Mouse (Mus musculus) MEL (cell line): ENCODE data around the gene Myo1a. TPM values are rescaled to one million over a fixed set of nuclear protein-coding genes. Genes with fewer than 3 reads are reported as not detected.
A peak's percentile ranks its signal among the peaks of the same experiment; 100 is the strongest.

ENCODE experiments used
- DNase-seq: peaks from one replicate; pipeline ENCODE4 v3.0.0; 2011; ENCODE audit warnings: low read depth, low spot score
- H3K27ac ChIP-seq: 2 replicates; pipeline ENCODE4 v1.5.1; 2012; ENCODE audit warnings: low read depth, mild to moderate bottlenecking, control low read depth, low read length, moderate library complexity; ENCODE audit not compliant: control insufficient read depth
- H3K27me3 ChIP-seq, 2 experiments: fragments of 150-350 bp in 1 of 2; sonication (generic) in 1 of 2; 2 replicates each; pipeline ENCODE4 v1.6.1; 2012; ENCODE audit warnings: low read length in 2 of 2, mild to moderate bottlenecking in 2 of 2, improper control_type of control experiment in 1 of 2, moderate library complexity in 1 of 2; ENCODE audit not compliant: insufficient read depth in 2 of 2, control insufficient read depth in 1 of 2
- H3K36me3 ChIP-seq, 2 experiments: 2 replicates each; pipeline ENCODE4 v1.6.1; 2012 to 2014; ENCODE audit warnings: low read length in 2 of 2, improper control_type of control experiment in 1 of 2, inconsistent platforms in 1 of 2, mild to moderate bottlenecking in 1 of 2; ENCODE audit not compliant: insufficient read depth in 2 of 2, control insufficient read depth in 1 of 2
- H3K4me1 ChIP-seq, 2 experiments: fragments of 150-350 bp in 1 of 2; sonication (generic) in 1 of 2; 2 replicates each; pipeline ENCODE4 v1.6.1; 2012; ENCODE audit warnings: low read length in 2 of 2, improper control_type of control experiment in 1 of 2, mild to moderate bottlenecking in 1 of 2; ENCODE audit not compliant: insufficient read depth in 2 of 2, control insufficient read depth in 1 of 2
- H3K4me3 ChIP-seq, 2 experiments: fragments of 150-350 bp in 1 of 2; sonication (generic) in 1 of 2; 2 replicates each; pipeline ENCODE4 v1.5.1; 2012; ENCODE audit warnings: low read depth in 2 of 2, low read length in 2 of 2, mild to moderate bottlenecking in 2 of 2, moderate library complexity in 2 of 2, control low read depth in 1 of 2, improper control_type of control experiment in 1 of 2; ENCODE audit not compliant: control insufficient read depth in 1 of 2, insufficient read depth in 1 of 2
- H3K79me2 ChIP-seq: 2 replicates; pipeline ENCODE4 v1.6.1; 2012; ENCODE audit warnings: mild to moderate bottlenecking, low read length, moderate library complexity; ENCODE audit not compliant: control insufficient read depth, poor library complexity, insufficient read depth
- H3K9ac ChIP-seq: 2 replicates; pipeline ENCODE4 v1.6.1; 2012; ENCODE audit warnings: low read depth, mild to moderate bottlenecking, control low read depth, low read length, moderate library complexity; ENCODE audit not compliant: control insufficient read depth, poor library complexity, severe bottlenecking
- H3K9me3 ChIP-seq: fragments of 150-350 bp; sonication (generic); replicated peaks from 2 replicates; pipeline ENCODE4 v1.6.1; 2012; ENCODE audit warnings: mild to moderate bottlenecking, low read length, improper control_type of control experiment, moderate library complexity; ENCODE audit not compliant: insufficient read depth
- BHLHE40 ChIP-seq: IDR thresholded peaks from 2 replicates; pipeline ENCODE4 v1.6.1; 2012; ENCODE audit warnings: low read depth, mild to moderate bottlenecking, inconsistent platforms, low read length, improper control_type of control experiment, borderline replicate concordance
- CHD1 ChIP-seq: IDR thresholded peaks from 2 replicates; pipeline ENCODE4 v1.6.1; 2012; ENCODE audit warnings: low read depth, mild to moderate bottlenecking, inconsistent platforms, low read length, improper control_type of control experiment
- CHD2 ChIP-seq: IDR thresholded peaks from 2 replicates; pipeline ENCODE4 v1.6.1; 2011; ENCODE audit warnings: low read length, improper control_type of control experiment
- CTCF ChIP-seq, 3 experiments: IDR thresholded peaks in 2 of 3; conservative IDR thresholded peaks in 1 of 3; 2 replicates each; pipeline ENCODE4 v1.5.1; 2011 to 2012; ENCODE audit warnings: low read length in 3 of 3, low read depth in 2 of 3, mild to moderate bottlenecking in 2 of 3, improper control_type of control experiment in 1 of 3, inconsistent platforms in 1 of 3, mixed read lengths in 1 of 3, moderate library complexity in 1 of 3; ENCODE audit not compliant: control insufficient read depth in 1 of 3, insufficient read depth in 1 of 3, poor library complexity in 1 of 3, severe bottlenecking in 1 of 3
- ELF1 ChIP-seq: IDR thresholded peaks from 2 replicates; pipeline ENCODE4 v1.6.1; 2014; ENCODE audit warnings: low read depth, mild to moderate bottlenecking, inconsistent platforms, low read length, improper control_type of control experiment, moderate library complexity
- EP300 ChIP-seq, 2 experiments: IDR thresholded peaks; 2 replicates each; pipeline ENCODE4 v1.6.1; 2011; ENCODE audit warnings: improper control_type of control experiment in 2 of 2, low read length in 2 of 2, low read depth in 1 of 2, mild to moderate bottlenecking in 1 of 2
- ETS1 ChIP-seq: IDR thresholded peaks from 2 replicates; pipeline ENCODE4 v1.6.1; 2012; ENCODE audit warnings: low read depth, mild to moderate bottlenecking, inconsistent platforms, low read length, improper control_type of control experiment, moderate library complexity
- GABPA ChIP-seq: IDR thresholded peaks from 2 replicates; pipeline ENCODE4 v1.6.1; 2012; ENCODE audit warnings: low read depth, mild to moderate bottlenecking, inconsistent platforms, low read length, improper control_type of control experiment, moderate library complexity
- GATA1 ChIP-seq: IDR thresholded peaks from 2 replicates; pipeline ENCODE4 v1.6.1; 2011; ENCODE audit warnings: low read depth, low read length, improper control_type of control experiment
- HCFC1 ChIP-seq: IDR thresholded peaks from 2 replicates; pipeline ENCODE4 v1.6.1; 2012; ENCODE audit warnings: low read depth, mild to moderate bottlenecking, inconsistent platforms, low read length, improper control_type of control experiment, moderate library complexity
- KAT2A ChIP-seq: conservative IDR thresholded peaks from 2 replicates; pipeline ENCODE4 v1.6.1; 2012; ENCODE audit warnings: low read depth, low read length, improper control_type of control experiment, inconsistent platforms
- MAFK ChIP-seq: IDR thresholded peaks from 2 replicates; pipeline ENCODE4 v1.6.1; 2011; ENCODE audit warnings: low read depth, mild to moderate bottlenecking, low read length, improper control_type of control experiment, borderline replicate concordance
- MAZ ChIP-seq: IDR thresholded peaks from 2 replicates; pipeline ENCODE4 v1.6.1; 2012; ENCODE audit warnings: low read depth, mild to moderate bottlenecking, inconsistent platforms, low read length, improper control_type of control experiment
- MXI1 ChIP-seq: IDR thresholded peaks from 2 replicates; pipeline ENCODE4 v1.6.1; 2011; ENCODE audit warnings: mild to moderate bottlenecking, low read depth, low read length, improper control_type of control experiment
- NELFE ChIP-seq: IDR thresholded peaks from 2 replicates; pipeline ENCODE4 v1.6.1; 2011; ENCODE audit warnings: low read depth, low read length, improper control_type of control experiment
- NRF1 ChIP-seq: IDR thresholded peaks from 2 replicates; pipeline ENCODE4 v1.6.1; 2014; ENCODE audit warnings: low read depth, mild to moderate bottlenecking, inconsistent platforms, low read length, improper control_type of control experiment, moderate library complexity; ENCODE audit not compliant: poor library complexity, insufficient read depth, severe bottlenecking
- POLR2A ChIP-seq, 2 experiments: IDR thresholded peaks; 2 replicates each; pipeline ENCODE4 v1.6.1; 2011 to 2012; ENCODE audit warnings: low read length in 2 of 2, mild to moderate bottlenecking in 2 of 2, control low read depth in 1 of 2, improper control_type of control experiment in 1 of 2, low read depth in 1 of 2, moderate library complexity in 1 of 2; ENCODE audit not compliant: control insufficient read depth in 1 of 2, insufficient read depth in 1 of 2, poor library complexity in 1 of 2
- POLR2AphosphoS2 ChIP-seq: IDR thresholded peaks from 2 replicates; pipeline ENCODE4 v1.6.1; 2011; ENCODE audit warnings: low read length, improper control_type of control experiment
- RAD21 ChIP-seq: IDR thresholded peaks from 2 replicates; pipeline ENCODE4 v1.6.1; 2011; ENCODE audit warnings: mild to moderate bottlenecking, low read depth, low read length, improper control_type of control experiment
- RCOR1 ChIP-seq: IDR thresholded peaks from 2 replicates; pipeline ENCODE4 v1.6.1; 2012; ENCODE audit warnings: low read depth, mild to moderate bottlenecking, inconsistent platforms, low read length, improper control_type of control experiment
- SIN3A ChIP-seq: IDR thresholded peaks from 2 replicates; pipeline ENCODE4 v1.6.1; 2012; ENCODE audit warnings: low read length, improper control_type of control experiment, inconsistent platforms
- SMC3 ChIP-seq: IDR thresholded peaks from 2 replicates; pipeline ENCODE4 v1.6.1; 2011; ENCODE audit warnings: low read depth, low read length, improper control_type of control experiment
- TAL1 ChIP-seq: IDR thresholded peaks from 2 replicates; pipeline ENCODE4 v1.6.1; 2012; ENCODE audit warnings: mild to moderate bottlenecking, inconsistent platforms, low read length, moderate library complexity, mixed read lengths
- TBP ChIP-seq: IDR thresholded peaks from 2 replicates; pipeline ENCODE4 v1.8.0; 2011; ENCODE audit warnings: low read depth, low read length, improper control_type of control experiment
- USF1 ChIP-seq: IDR thresholded peaks from 2 replicates; pipeline ENCODE4 v1.6.1; 2014; ENCODE audit warnings: low read depth, mild to moderate bottlenecking, inconsistent platforms, low read length, improper control_type of control experiment, moderate library complexity
- ZC3H11A ChIP-seq: IDR thresholded peaks from 2 replicates; pipeline ENCODE4 v1.6.1; 2012; ENCODE audit warnings: low read depth, mild to moderate bottlenecking, inconsistent platforms, low read length, improper control_type of control experiment
- ZKSCAN1 ChIP-seq: IDR thresholded peaks from 2 replicates; pipeline ENCODE4 v1.6.1; 2012; ENCODE audit warnings: low read depth, mild to moderate bottlenecking, inconsistent platforms, low read length, improper control_type of control experiment, moderate library complexity
- polyA plus RNA-seq, 2 experiments: library from polyadenylated mRNA; stranded (reverse) in 1 of 2; unstranded in 1 of 2; fragments of >175 nt in 1 of 2; fragments of >200 nt in 1 of 2; gene quantifications; 2 replicates each; pipeline versions ENCODE4 v1.2.1 to v1.2.4; 2012; ENCODE audit warnings: low replicate concordance in 2 of 2, low read depth in 1 of 2; ENCODE audit not compliant: insufficient read length in 2 of 2, insufficient read depth in 1 of 2, missing spikeins in 1 of 2
- total RNA-seq: library from RNA; depleted of rRNA; stranded (reverse); fragments of 300-350 nt; gene quantifications from 2 replicates; pipeline ENCODE4 v1.2.3, GENCODE M21; 2012

Myo1a gene
- total and polyA plus RNA-seq, 3 experiments, result 0.08 to 0.33 TPM; not detected in 1

- 0 out of 2 replicates have a peak, but pooled peaks have one; percentile 39 for TF ChIP-seq NELFE
- TF ChIP-seq GATA1, result peak; percentile 67
- no peak for TF ChIP-seq ZC3H11A
Observed at GRCm38 (mm10) chr10:127736916-127737315, 31.9 kb downstream of the Myo1a start (continued).

DNA sequence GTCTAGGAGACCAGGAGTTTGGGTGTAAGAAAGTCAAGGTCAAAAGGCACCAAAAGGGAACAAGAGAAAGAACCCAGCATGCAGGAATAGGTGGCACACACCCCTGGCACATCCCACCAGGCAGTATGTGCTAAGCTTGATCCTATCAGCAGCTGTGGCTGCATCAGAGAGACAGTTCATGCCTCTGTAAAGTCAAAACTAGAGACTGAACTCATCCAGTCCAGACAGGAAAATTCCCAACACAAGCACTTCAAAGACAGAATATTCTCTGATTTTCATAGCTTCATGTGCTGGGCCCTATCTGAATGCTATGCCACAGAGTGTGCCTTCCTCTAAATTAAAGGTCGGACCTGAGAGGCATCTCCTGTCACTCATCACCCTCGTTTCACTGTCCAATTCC lies 32.6 kb downstream of the Myo1a start:
- peaks cover 9% of the 10 kb centered on the region for H3K79me2 ChIP-seq
- peak; percentile 54 for DNase-seq
- peak overlapping the region; percentile 89 for H3K27ac ChIP-seq
- H3K27me3 ChIP-seq, result no peaks in the 10 kb centered on the region
- peak overlapping the region; percentile 32 for H3K4me3 ChIP-seq
- peak overlapping the region; percentile 49 for H3K9ac ChIP-seq
- TF ChIP-seq POLR2A (IDR thresholded peaks at IDR 0.05; ENCODE audit: control insufficient read depth in 1 of 2, insufficient read depth in 1 of 2, low read depth in 1 of 2, low read length in 2 of 2, poor library complexity in 1 of 2), result no peak
- no peak for TF ChIP-seq NRF1
- TF ChIP-seq KAT2A, result no peak
- TF ChIP-seq RAD21, result no peak
- TF ChIP-seq USF1, result no peak
- no peak for TF ChIP-seq TBP
- TF ChIP-seq ELF1, result no peak
- no peak for TF ChIP-seq HCFC1
- no peak for TF ChIP-seq ZKSCAN1
- no peak for TF ChIP-seq RCOR1
- TF ChIP-seq MAFK, result no peak
- H3K4me1 ChIP-seq, result peaks cover 5 to 23% of the 10 kb centered on the region in 2 experiments; a peak in 3 of 4 replicates
- no peaks in the 10 kb centered on the region for H3K9me3 ChIP-seq
- peaks cover 0 to 23% of the 10 kb centered on the region in 2 experiments; a peak in 2 of 4 replicates for H3K36me3 ChIP-seq

DNA sequence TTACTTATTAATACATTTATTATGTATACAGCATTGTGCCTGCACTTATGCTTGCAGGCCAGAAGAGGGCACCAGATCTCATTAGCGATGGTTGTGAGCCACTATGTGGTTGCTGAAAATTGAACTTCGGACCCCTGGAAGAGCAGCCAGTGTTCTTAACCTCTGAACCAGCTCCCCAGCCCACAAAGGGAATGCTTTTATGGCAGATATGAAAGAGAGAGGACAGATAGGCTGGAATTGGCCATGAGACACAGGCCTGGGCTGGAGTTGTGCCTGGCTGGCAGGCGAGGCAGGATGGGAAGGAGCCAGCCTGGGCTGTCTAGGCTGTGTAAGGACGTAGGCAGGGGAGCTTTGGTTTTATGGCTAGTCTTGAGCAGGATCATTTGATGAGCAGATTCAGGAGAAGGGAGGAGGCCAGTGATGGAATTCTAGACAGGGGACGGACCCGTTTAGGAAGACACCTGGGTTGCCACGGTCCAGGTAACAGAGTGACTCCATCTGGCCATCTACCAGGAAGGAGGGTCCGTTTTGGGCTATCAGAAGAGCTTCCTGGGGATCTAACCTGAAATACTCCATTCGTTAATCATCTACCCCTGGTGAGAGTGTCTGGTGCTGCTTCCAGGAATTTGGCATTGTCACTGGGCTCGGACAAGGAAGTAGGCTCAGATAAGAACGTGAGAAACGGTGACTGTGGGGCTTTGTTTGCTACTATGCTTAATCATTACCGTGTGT lies 33.3 kb downstream of the Myo1a start:
- H3K4me1 ChIP-seq, result peaks cover 5 to 23% of the 10 kb centered on the region in 2 experiments; a peak in 3 of 4 replicates

More for the DNA sequence above, 33.3 kb downstream of the Myo1a start:
- peaks cover 9% of the 10 kb centered on the region for H3K79me2 ChIP-seq
- peaks cover 0 to 23% of the 10 kb centered on the region in 2 experiments; a peak in 2 of 4 replicates for H3K36me3 ChIP-seq
- peak overlapping the region; percentile 61 for H3K27ac ChIP-seq
- peak; percentile 86 for DNase-seq
- H3K9me3 ChIP-seq, result no peaks in the 10 kb centered on the region
- peak overlapping the region; percentile 25 to 58 for H3K4me3 ChIP-seq
- no peaks in the 10 kb centered on the region for H3K27me3 ChIP-seq
- TF ChIP-seq RAD21, result peak; percentile 10
- TF ChIP-seq SMC3, result peak; percentile 33
- TF ChIP-seq GATA1, result peak; percentile 71
- 0 out of 2 replicates have a peak, but pooled peaks have one; percentile 8 for TF ChIP-seq NELFE
- peak; percentile 39; the same call in 1 of the 2 replicates for TF ChIP-seq TBP
- TF ChIP-seq EP300 (IDR thresholded peaks at IDR 0.05; ENCODE audit: low read depth in 1 of 2, low read length in 2 of 2), result peak; percentile 77 to 80
- TF ChIP-seq GABPA, result no peak
- TF ChIP-seq POLR2AphosphoS2, result no peak
- peak; percentile 24 for TF ChIP-seq MXI1
- TF ChIP-seq CHD1, result no peak
- TF ChIP-seq MAFK, result no peak
- peak; percentile 73 for TF ChIP-seq ETS1
- no peak for TF ChIP-seq CHD2
- peak; percentile 49 for TF ChIP-seq TAL1
- 0 out of 2 replicates have a peak, but pooled peaks have one; percentile 45 for TF ChIP-seq ELF1
- TF ChIP-seq BHLHE40, result peak; percentile 69; the same call in 1 of the 2 replicates
- no peak for TF ChIP-seq MAZ
- no peak for TF ChIP-seq USF1
- TF ChIP-seq RCOR1, result 0 out of 2 replicates have a peak, but pooled peaks have one; percentile 10
- TF ChIP-seq SIN3A, result peak; percentile 55; the same call in 1 of the 2 replicates
- TF ChIP-seq CTCF (IDR thresholded peaks at IDR 0.05 in 2 of 3, conservative IDR thresholded peaks at IDR 0.05 in 1 of 3; ENCODE audit: control insufficient read depth in 1 of 3, insufficient read depth in 1 of 3, low read depth in 2 of 3, low read length in 3 of 3, poor library complexity in 1 of 3, severe bottlenecking in 1 of 3), result peak; percentile 41 to 54 (median 47)
- H3K9ac ChIP-seq, result peak overlapping the region; percentile 22
